Mouse (Mus musculus): ENCODE data around the gene Nt5c. TPM values are rescaled to one million over a fixed set of nuclear protein-coding genes. Genes with fewer than 3 reads are reported as not detected.
A peak's percentile ranks its signal among the peaks of the same experiment; 100 is the strongest.

Nt5c gene
- polyA plus RNA-seq (2015; fragmentation: Nextera tagmentation; extraction: Ambion mirVana) = 46.5 and 48.3 TPM in 2 replicates

DNA sequence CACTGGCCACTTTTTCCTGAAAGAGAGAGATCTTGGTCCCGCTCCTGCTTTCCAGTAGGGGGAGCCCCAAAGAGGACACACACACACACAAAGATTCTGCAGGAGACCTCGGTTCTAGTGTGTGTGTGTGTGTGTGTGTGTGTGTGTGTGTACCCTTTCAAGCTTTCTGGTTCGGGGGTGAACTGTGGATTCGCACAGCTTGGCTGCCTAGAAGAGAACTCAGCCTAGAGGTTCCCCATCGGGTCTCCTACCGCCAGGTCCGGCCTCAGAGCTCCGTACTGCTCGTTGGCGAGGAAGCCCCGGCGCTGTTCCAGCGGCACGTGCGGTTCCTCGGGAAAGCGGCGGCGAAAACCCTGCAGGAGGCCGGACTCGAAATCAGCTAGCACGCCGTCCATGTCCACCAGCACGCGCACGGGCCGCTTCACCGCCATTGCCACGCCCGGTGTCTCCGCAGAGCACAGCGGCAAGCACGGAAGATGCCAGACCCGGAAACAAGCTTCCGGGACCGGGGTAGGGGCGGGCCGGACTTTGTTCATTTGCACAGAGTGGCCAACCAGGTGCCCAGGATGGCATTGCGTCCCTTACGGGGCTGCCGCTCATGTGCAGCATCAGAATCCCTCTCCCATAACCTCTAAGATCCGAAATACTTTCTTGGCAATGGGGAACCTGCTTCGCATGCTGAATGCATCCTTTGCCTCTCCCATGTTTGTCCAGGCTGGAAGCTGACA, at the start of gene Nt5c:
TSS of gene Nt5c (minus strand) at position 507 of the 728 bp plus-strand sequence.
- H3K4me2 ChIP-seq (ENCODE audit: low read depth, low read length) = peak within 1 kb of the TSS; percentile 66
- under 1% methylated on average over 43 of the region's 43 CpGs for WGBS (ENCODE audit: insufficient replicate concordance)
- H3K27ac ChIP-seq (ENCODE audit: low read depth) = peak within 1 kb of the TSS; percentile 68
- H3K9me3 ChIP-seq (ENCODE audit: low read length) = no peaks in the 10 kb centered on the region
- peak within 1 kb of the TSS; percentile 72 for H3K9ac ChIP-seq (replicated peaks)
- DNase-seq (peak; percentile 89), ATAC-seq (peak; percentile 93)
- TF ChIP-seq EP300 (IDR thresholded peaks at IDR 0.05; ENCODE audit: low read depth) (no peak), CTCF (IDR thresholded peaks at IDR 0.05; ENCODE audit: low read depth) (peak; percentile 89)
- peaks cover 12% of the 10 kb centered on the region for H3K4me1 ChIP-seq (ENCODE audit: insufficient read depth)
- H3K27me3 ChIP-seq (ENCODE audit: insufficient read depth, low read length) = no peaks in the 10 kb centered on the region
- H3K4me3 ChIP-seq (ENCODE audit: low read depth, low read length) = peak within 1 kb of the TSS; percentile 70
- peaks cover 21% of the 10 kb centered on the region for H3K36me3 ChIP-seq (replicated peaks; ENCODE audit: insufficient read depth, low read length)

GRCm38 (mm10) chr11:115538045-115538444, 46.4 kb upstream of the Nt5c start:
- no peak for ATAC-seq
- Histone ChIP-seq H3K36me3 (replicated peaks; ENCODE audit: insufficient read depth, low read length) (peaks cover 12% of the 10 kb centered on the region), H3K4me3 (ENCODE audit: low read depth, low read length) (no peak overlapping the region), H3K27ac (ENCODE audit: low read depth) (no peak overlapping the region), H3K27me3 (ENCODE audit: insufficient read depth, low read length) (no peaks in the 10 kb centered on the region), H3K4me1 (ENCODE audit: insufficient read depth) (peaks cover 10% of the 10 kb centered on the region), H3K4me2 (ENCODE audit: low read depth, low read length) (no peak overlapping the region), H3K9me3 (ENCODE audit: low read length) (no peaks in the 10 kb centered on the region), H3K9ac (replicated peaks) (no peak overlapping the region)
- DNase-seq = no peak
- TF ChIP-seq CTCF (IDR thresholded peaks at IDR 0.05; ENCODE audit: low read depth) (peak; percentile 49), EP300 (IDR thresholded peaks at IDR 0.05; ENCODE audit: low read depth) (no peak)
- WGBS (ENCODE audit: insufficient replicate concordance) = 35% methylated on average over 2 of the region's 2 CpGs

DNA sequence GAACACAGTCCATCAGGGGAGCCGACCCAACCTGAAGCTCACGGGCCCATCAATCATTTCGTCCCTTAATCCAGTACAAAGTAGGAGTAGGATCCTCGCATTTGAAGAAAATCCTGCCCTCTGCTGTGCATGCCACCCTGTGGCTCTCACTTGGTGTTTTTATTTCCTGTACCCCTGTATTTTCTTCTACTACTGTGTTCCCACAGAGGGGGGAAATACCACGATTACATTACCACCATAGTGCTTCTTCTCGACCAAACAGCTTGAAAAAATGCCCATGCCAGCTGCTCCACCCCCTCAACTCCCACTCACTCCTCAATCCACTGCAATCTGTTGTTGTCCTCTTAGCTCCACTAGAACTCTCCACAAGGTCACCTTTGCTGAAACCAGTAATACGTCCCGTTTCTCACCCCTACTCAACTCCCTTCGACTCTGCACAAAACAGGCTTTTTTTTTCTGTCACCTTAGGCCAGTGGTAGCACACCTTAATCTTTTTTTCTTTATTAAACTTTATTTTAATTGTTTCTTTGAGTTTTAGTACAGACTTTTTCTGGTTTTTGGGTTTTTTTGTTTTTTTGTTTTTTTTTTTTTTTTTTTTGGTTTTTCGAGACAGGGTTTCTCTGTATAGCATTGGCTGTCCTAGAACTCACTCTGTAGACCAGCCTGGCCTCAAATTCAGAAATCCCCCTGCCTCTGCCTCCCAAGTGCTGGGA, 45.4 kb upstream of the Nt5c start:
- TF ChIP-seq CTCF (IDR thresholded peaks at IDR 0.05; ENCODE audit: low read depth) (no peak), EP300 (IDR thresholded peaks at IDR 0.05; ENCODE audit: low read depth) (no peak)
- WGBS (ENCODE audit: insufficient replicate concordance) = 86% methylated on average over 10 of the region's 10 CpGs
- Histone ChIP-seq H3K9me3 (ENCODE audit: low read length) (no peaks in the 10 kb centered on the region), H3K27ac (ENCODE audit: low read depth) (peak overlapping the region; percentile 99), H3K4me2 (ENCODE audit: low read depth, low read length) (peak overlapping the region; percentile 78), H3K36me3 (replicated peaks; ENCODE audit: insufficient read depth, low read length) (peaks cover 22% of the 10 kb centered on the region), H3K9ac (replicated peaks) (no peak overlapping the region), H3K4me1 (ENCODE audit: insufficient read depth) (peaks cover 10% of the 10 kb centered on the region), H3K4me3 (ENCODE audit: low read depth, low read length) (peak overlapping the region; percentile 86; the same call in 1 of the 2 replicates), H3K27me3 (ENCODE audit: insufficient read depth, low read length) (no peaks in the 10 kb centered on the region)
- DNase-seq (no peak), ATAC-seq (no peak)

DNA sequence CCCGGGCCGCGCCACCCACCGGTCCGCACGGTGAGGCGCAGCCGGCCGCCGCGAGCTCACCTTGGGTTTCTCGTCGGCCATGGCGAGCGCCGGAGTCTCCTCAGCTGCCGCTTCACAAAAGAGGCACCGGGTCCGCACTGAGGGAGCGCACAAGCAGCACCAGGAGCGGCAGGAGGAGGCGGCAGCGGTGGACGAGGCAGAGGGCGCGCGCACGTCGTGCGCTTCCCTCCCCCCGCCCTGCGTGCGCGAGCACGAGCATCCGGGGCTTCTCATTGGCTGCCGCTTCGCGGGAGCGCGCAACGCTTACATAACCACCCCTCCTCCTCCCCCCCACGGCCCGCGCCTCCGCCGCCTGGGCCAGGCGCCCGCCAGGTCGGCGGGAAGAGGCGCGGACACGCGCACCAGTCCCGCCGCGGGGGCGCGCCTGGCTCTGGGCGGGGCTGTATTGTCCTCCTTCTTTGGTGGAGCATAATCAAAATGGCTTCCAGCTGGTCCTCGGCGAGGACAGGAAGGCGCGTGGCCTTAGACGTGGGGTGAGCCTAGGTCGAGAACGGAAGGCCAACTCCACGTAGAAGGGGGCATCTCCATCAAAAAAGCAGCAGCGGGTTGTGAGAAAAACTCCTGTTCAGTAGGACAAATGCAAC, 44.5 kb upstream of the Nt5c start, which contains the start of gene Sumo2:
TSS of gene Sumo2 (minus strand) at position 239 of the 644 bp plus-strand sequence.
- under 1% methylated on average over 47 of the region's 70 CpGs for WGBS (ENCODE audit: insufficient replicate concordance)
- H3K27ac ChIP-seq (ENCODE audit: low read depth) = peak within 1 kb of the TSS; percentile 99
- H3K36me3 ChIP-seq (replicated peaks; ENCODE audit: insufficient read depth, low read length) = peaks cover 30% of the 10 kb centered on the region
- H3K9me3 ChIP-seq (ENCODE audit: low read length) = no peaks in the 10 kb centered on the region
- peak within 1 kb of the TSS; percentile 96 for H3K9ac ChIP-seq (replicated peaks)
- H3K4me3 ChIP-seq (ENCODE audit: low read depth, low read length) = peak within 1 kb of the TSS; percentile 86
- TF ChIP-seq EP300 (IDR thresholded peaks at IDR 0.05; ENCODE audit: low read depth) (no peak), CTCF (IDR thresholded peaks at IDR 0.05; ENCODE audit: low read depth) (0 out of 2 replicates have a peak, but pooled peaks have one; percentile 1)
- DNase-seq = peak; percentile 99
- no peaks in the 10 kb centered on the region for H3K27me3 ChIP-seq (ENCODE audit: insufficient read depth, low read length)
- ATAC-seq = peak; percentile 93
- peak within 1 kb of the TSS; percentile 78 for H3K4me2 ChIP-seq (ENCODE audit: low read depth, low read length)
- H3K4me1 ChIP-seq (ENCODE audit: insufficient read depth) = peaks cover 10% of the 10 kb centered on the region

GRCm38 (mm10) chr11:115535401-115536037, 43.9 kb upstream of the Nt5c start:
- Histone ChIP-seq H3K36me3 (replicated peaks; ENCODE audit: insufficient read depth, low read length) (peaks cover 32% of the 10 kb centered on the region), H3K27me3 (ENCODE audit: insufficient read depth, low read length) (no peaks in the 10 kb centered on the region), H3K4me1 (ENCODE audit: insufficient read depth) (peaks cover 10% of the 10 kb centered on the region), H3K4me2 (ENCODE audit: low read depth, low read length) (peak overlapping the region; percentile 78), H3K27ac (ENCODE audit: low read depth) (peak overlapping the region; percentile 99), H3K9me3 (ENCODE audit: low read length) (no peaks in the 10 kb centered on the region), H3K4me3 (ENCODE audit: low read depth, low read length) (peak overlapping the region; percentile 86), H3K9ac (replicated peaks) (peak overlapping the region; percentile 96)
- DNase-seq (peak; percentile 75), ATAC-seq (peak; percentile 78)
- WGBS (ENCODE audit: insufficient replicate concordance) = under 1% methylated on average over 42 of the region's 84 CpGs
- no peak for TF ChIP-seq EP300 (IDR thresholded peaks at IDR 0.05; ENCODE audit: low read depth)
- no peak for TF ChIP-seq CTCF (IDR thresholded peaks at IDR 0.05; ENCODE audit: low read depth)

All from liver, postnatal 0 days (tissue).